Mouse (Mus musculus) myocyte (in vitro differentiated cells): ENCODE measurements at regions not wholly inside any gene's neighbourhood (a gene's known extent, or its start where the extent isn't known, plus 50 kb on each side); places are given as distances from the start of the nearest gene placed in this dataset.

Experiments
- CEBPB ChIP-seq: IDR thresholded peaks from 2 replicates; pipeline ENCODE4 v1.6.1; 2011; ENCODE audit warnings: mild to moderate bottlenecking, moderate library complexity; ENCODE audit not compliant: poor library complexity, insufficient read depth, severe bottlenecking
- E2F4 ChIP-seq: IDR thresholded peaks from one replicate; pipeline ENCODE4 v1.6.1; 2011; ENCODE audit warnings: mild to moderate bottlenecking, control low read depth, moderate library complexity; ENCODE audit not compliant: insufficient read depth
- MAX ChIP-seq: IDR thresholded peaks from one replicate; pipeline ENCODE4 v1.6.1; 2011; ENCODE audit warnings: low read depth, mild to moderate bottlenecking, control low read depth
- MYOD1 ChIP-seq, 3 experiments: IDR thresholded peaks; one replicate each; pipeline ENCODE4 v1.6.1; 2011; ENCODE audit warnings: control low read depth in 2 of 3, low read depth in 2 of 3, mild to moderate bottlenecking in 2 of 3, moderate library complexity in 1 of 3; ENCODE audit not compliant: insufficient read length in 2 of 3, control insufficient read depth in 1 of 3
- MYOG ChIP-seq, 3 experiments: IDR thresholded peaks; one replicate each; pipeline ENCODE4 v1.6.1; 2011; ENCODE audit warnings: control low read depth in 2 of 3, low read depth in 2 of 3, mild to moderate bottlenecking in 2 of 3; ENCODE audit not compliant: insufficient read length in 2 of 3, control insufficient read depth in 1 of 3, insufficient read depth in 1 of 3
- POLR2A ChIP-seq: IDR thresholded peaks from one replicate; pipeline ENCODE4 v1.6.1; 2011; ENCODE audit warnings: low read depth, mild to moderate bottlenecking, control low read depth, moderate library complexity; ENCODE audit not compliant: insufficient read length
- SRF ChIP-seq: IDR thresholded peaks from one replicate; pipeline ENCODE4 v1.6.1; 2011; ENCODE audit warnings: low read depth; ENCODE audit not compliant: control insufficient read depth, insufficient read length
- TCF12 ChIP-seq: IDR thresholded peaks from one replicate; pipeline ENCODE4 v1.6.1; 2011; ENCODE audit warnings: mild to moderate bottlenecking, control low read depth; ENCODE audit not compliant: poor library complexity, insufficient read depth, severe bottlenecking
- USF1 ChIP-seq: IDR thresholded peaks from one replicate; pipeline ENCODE4 v1.6.1; 2011; ENCODE audit warnings: low read depth, mild to moderate bottlenecking, control low read depth, moderate library complexity

DNA sequence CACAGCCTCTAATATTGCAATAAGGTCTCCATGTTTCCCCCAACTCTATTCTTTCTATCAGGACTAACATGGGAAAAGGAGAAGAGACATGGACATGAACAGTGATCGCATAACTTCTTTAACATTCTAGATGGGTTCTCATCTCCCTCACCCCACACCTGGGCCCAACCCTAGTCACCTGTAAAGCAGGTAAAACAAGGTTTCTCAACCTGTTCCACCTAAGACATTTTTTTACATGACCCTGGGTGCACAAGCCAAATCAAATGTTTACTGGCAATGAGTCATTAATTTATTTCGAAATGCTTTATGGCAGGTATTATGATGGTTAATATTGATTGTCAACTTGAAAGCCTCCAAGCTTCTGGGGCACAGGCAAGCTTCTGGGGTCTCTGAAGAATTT, 640.4 kb downstream of the Sox6 start:
- TF ChIP-seq MAX (no peak), POLR2A (no peak), E2F4 (no peak), MYOG (IDR thresholded peaks at IDR 0.05; ENCODE audit: control insufficient read depth in 1 of 3, insufficient read depth in 1 of 3, insufficient read length in 2 of 3, low read depth in 2 of 3) (no peak), MYOD1 (IDR thresholded peaks at IDR 0.05; ENCODE audit: control insufficient read depth in 1 of 3, insufficient read length in 2 of 3, low read depth in 2 of 3) (no peak), CEBPB (no peak), USF1 (no peak), TCF12 (no peak), SRF (no peak)
